Mouse (Mus musculus): ENCODE measurements around the gene Slc35g3.
A peak's percentile ranks its signal among the peaks of the same experiment; 100 is the strongest.

DNA sequence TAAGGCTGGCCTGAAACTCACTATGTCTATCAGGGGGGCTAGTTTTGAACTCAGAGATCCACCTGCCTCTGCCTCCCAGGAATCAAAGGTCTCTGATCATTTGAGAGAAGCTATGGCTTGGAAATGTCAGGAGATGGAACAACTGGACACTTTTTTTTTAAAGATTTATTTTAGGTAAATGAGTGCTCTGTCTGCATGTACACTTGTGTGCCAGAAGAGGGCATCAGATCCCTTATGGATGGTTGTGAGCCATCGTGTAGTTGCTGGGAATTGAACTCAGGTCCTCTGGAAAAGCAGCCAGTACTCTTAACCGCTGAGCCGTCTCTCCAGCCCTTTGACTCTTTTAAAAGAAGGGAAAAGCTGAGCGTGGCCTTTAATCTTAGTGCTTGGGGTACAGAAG, 44.6 kb upstream of the Slc35g3 start:
- TF ChIP-seq EP300 (IDR thresholded peaks at IDR 0.05; ENCODE audit: low read depth) (no peak), CTCF (IDR thresholded peaks at IDR 0.05; ENCODE audit: low read depth) (peak; percentile 60)
